In genomic region chr14:53454001-53454400, GRCm38 (mm10) we compare ENCODE assay signal across 24 mouse cellular contexts.
A peak's percentile ranks its signal among the peaks of the same experiment; 100 is the strongest.
DNase-seq lines count a peak whose midpoint lies in the region; ATAC-seq and TF ChIP-seq lines count a peak whose summit lies in the region.
"Had no signal": no experiment of that assay in that cellular context is flagged by ENCODE, and none has a peak within 500 bp of the region (broad histone marks: within the 10 kb centered on the region; RNA-seq: fewer than 3 reads in every experiment).

No protein-coding gene starts in this region.

- ATAC-seq in kidney, postnatal 0 days (replicated peaks; ENCODE audit: low FRiP score, low read depth) = no peak
- ATAC-seq in megakaryocyte progenitor cell, adult 5-6 weeks (replicated peaks; ENCODE audit: poor library complexity) = peak; percentile 34; the same call in 1 of the 2 replicates
- ATAC-seq: forebrain, embryonic 13.5 days; forebrain, postnatal 0 days; hindbrain, postnatal 0 days; intestine, embryonic 16.5 days had no signal

- H3K9ac ChIP-seq in kidney, postnatal 0 days (ENCODE audit: low read depth, low read length) = no peak overlapping the region
- H3K9ac ChIP-seq: embryonic facial prominence, embryonic 13.5 days; forebrain, embryonic 13.5 days; forebrain, postnatal 0 days; heart, embryonic 15.5 days; hindbrain, embryonic 13.5 days had no signal

- no peak overlapping the region for H3K4me3 ChIP-seq in kidney, postnatal 0 days (replicated peaks; ENCODE audit: low read depth, low read length)
- H3K4me3 ChIP-seq: embryonic facial prominence, embryonic 13.5 days; forebrain, embryonic 13.5 days; heart, embryonic 15.5 days; hindbrain, embryonic 13.5 days had no signal

- DNase-seq in kidney, postnatal 0 days (ENCODE audit: low spot score) = no peak
- no peak for DNase-seq in kidney, adult 18-20 months
- DNase-seq in 416B (ENCODE audit: low read depth) = peak; percentile 37
- DNase-seq in CD4-positive helper T cell, adult 2 months (ENCODE audit: low read depth, low spot score) = peak; percentile 27
- no peak for DNase-seq in heart, adult 8-10 months (ENCODE audit: low spot score)
- DNase-seq in gastrocnemius, postnatal 10 days = no peak
- DNase-seq: adrenal gland, postnatal 10 days; B cell, adult 2 months; cerebellum, adult 11 months; cerebellum, adult 8-10 months; cerebellum, postnatal 14 days; forebrain, postnatal 0 days; gastrocnemius, postnatal 36 days; heart, adult 18-20 months; heart, postnatal 14 days had no signal

- H3K9me3 ChIP-seq in kidney, postnatal 0 days (replicated peaks; ENCODE audit: low read length) = no peaks in the 10 kb centered on the region
- H3K9me3 ChIP-seq: forebrain, embryonic 13.5 days; G1E; heart, embryonic 15.5 days; hindbrain, embryonic 13.5 days had no signal

- peak; percentile 15; the same call in 1 of the 2 replicates for TF ChIP-seq CTCF in kidney, postnatal 0 days (IDR thresholded peaks at IDR 0.05; ENCODE audit: low read depth)

- WGBS in kidney, postnatal 0 days = 90% methylated on average over 1 of the region's 1 CpGs

- no peak overlapping the region for H3K27ac ChIP-seq in kidney, postnatal 0 days
- H3K27ac ChIP-seq: embryonic facial prominence, embryonic 13.5 days; forebrain, embryonic 13.5 days; heart, embryonic 15.5 days; hindbrain, embryonic 13.5 days; hindbrain, postnatal 0 days had no signal

- H3K36me3 ChIP-seq in kidney, postnatal 0 days (ENCODE audit: insufficient read depth, low read length) = no peaks in the 10 kb centered on the region
- H3K36me3 ChIP-seq: embryonic facial prominence, embryonic 13.5 days; G1E; heart, embryonic 15.5 days; hindbrain, embryonic 13.5 days had no signal

- H3K27me3 ChIP-seq in kidney, postnatal 0 days (ENCODE audit: insufficient read depth, low read length) = no peaks in the 10 kb centered on the region
- H3K27me3 ChIP-seq: embryonic facial prominence, embryonic 13.5 days; forebrain, embryonic 13.5 days; heart, embryonic 15.5 days; hindbrain, embryonic 13.5 days had no signal

- no peaks in the 10 kb centered on the region for H3K4me1 ChIP-seq in kidney, postnatal 0 days (replicated peaks; ENCODE audit: insufficient read depth, low read length)
- H3K4me1 ChIP-seq: embryonic facial prominence, embryonic 13.5 days; forebrain, embryonic 13.5 days; heart, embryonic 15.5 days; hindbrain, embryonic 13.5 days had no signal

- H3K4me2 ChIP-seq in kidney, postnatal 0 days (ENCODE audit: low read length) = no peak overlapping the region
- H3K4me2 ChIP-seq: embryonic facial prominence, embryonic 13.5 days; forebrain, embryonic 13.5 days; heart, embryonic 11.5 days; heart, embryonic 15.5 days; hindbrain, embryonic 13.5 days had no signal

Comparison
In these comparisons a context has a peak if more than half of its experiments do, and no peak if none do; other contexts are left out.
1. DNase-seq: peak in 416B (single experiment) and CD4-positive helper T cell, adult 2 months (single experiment); none in kidney, postnatal 0 days (single experiment), kidney, adult 18-20 months (single experiment), heart, adult 8-10 months (single experiment) and gastrocnemius, postnatal 10 days (single experiment).